ENCODE assay signal across 9 mouse cellular contexts in genomic region chr11:56246549-56247332, GRCm38 (mm10).
DNase-seq lines count a peak whose midpoint lies in the region; ATAC-seq and TF ChIP-seq lines count a peak whose summit lies in the region.
"Had no signal": no experiment of that assay in that cellular context is flagged by ENCODE, and none has a peak within 500 bp of the region (broad histone marks: within the 10 kb centered on the region; RNA-seq: fewer than 3 reads in every experiment).

No protein-coding gene starts in this region.

- 29% methylated on average over 5 of the region's 5 CpGs for WGBS in forebrain, embryonic 12.5 days
- 28% methylated on average over 5 of the region's 5 CpGs for WGBS in neural tube, embryonic 14.5 days

- DNase-seq in brain, embryonic 14.5 days (ENCODE audit: low read depth): peak; percentile 96
- peak; percentile 44 to 83 for DNase-seq in layer of hippocampus, postnatal 14 days (ENCODE audit: low spot score in 2 of 2)
- DNase-seq in gastrocnemius, adult 18-20 months (ENCODE audit: low spot score): no peak
- no peak for DNase-seq in adrenal gland, adult 2 months
- DNase-seq in liver: no peak
- DNase-seq in adipocyte (ENCODE audit: low spot score): no peak
- DNase-seq: adrenal gland, postnatal 36 days had no signal

- H3K27me3 ChIP-seq in forebrain, embryonic 12.5 days: no peaks in the 10 kb centered on the region
- no peaks in the 10 kb centered on the region for H3K27me3 ChIP-seq in neural tube, embryonic 14.5 days (ENCODE audit: control insufficient read depth, insufficient read depth, low read length)

- no peak overlapping the region for H3K4me3 ChIP-seq in forebrain, embryonic 12.5 days (replicated peaks)
- no peak overlapping the region for H3K4me3 ChIP-seq in neural tube, embryonic 14.5 days (ENCODE audit: low read depth, low read length)

- peaks cover 25% of the 10 kb centered on the region for H3K4me1 ChIP-seq in forebrain, embryonic 12.5 days
- peaks cover 16% of the 10 kb centered on the region for H3K4me1 ChIP-seq in neural tube, embryonic 14.5 days (ENCODE audit: control insufficient read depth, insufficient read depth, low read length)

- peak overlapping the region; percentile 79 for H3K27ac ChIP-seq in forebrain, embryonic 12.5 days
- H3K27ac ChIP-seq in neural tube, embryonic 14.5 days (ENCODE audit: low read depth, low read length): peak overlapping the region; percentile 73

- no peak overlapping the region for H3K9ac ChIP-seq in forebrain, embryonic 12.5 days
- H3K9ac ChIP-seq in neural tube, embryonic 14.5 days (replicated peaks; ENCODE audit: low read depth, low read length): no peak overlapping the region

- ATAC-seq in forebrain, embryonic 12.5 days (ENCODE audit: low FRiP score): peak; percentile 97
- ATAC-seq in neural tube, embryonic 14.5 days (ENCODE audit: low read depth): peak; percentile 99

- H3K4me2 ChIP-seq in forebrain, embryonic 12.5 days: peak overlapping the region; percentile 1
- H3K4me2 ChIP-seq in neural tube, embryonic 14.5 days (ENCODE audit: low read depth, low read length): no peak overlapping the region

- TF ChIP-seq POLR2A in brain, embryonic 14.5 days (IDR thresholded peaks at IDR 0.05; ENCODE audit: borderline replicate concordance, extremely low read depth, insufficient read depth, insufficient read length, poor library complexity, severe bottlenecking): no peak

- no peaks in the 10 kb centered on the region for H3K9me3 ChIP-seq in forebrain, embryonic 12.5 days
- no peaks in the 10 kb centered on the region for H3K9me3 ChIP-seq in neural tube, embryonic 14.5 days (ENCODE audit: control insufficient read depth, low read length)

- no peak for TF ChIP-seq CTCF in brain, embryonic 14.5 days (IDR thresholded peaks at IDR 0.05; ENCODE audit: borderline replicate concordance, extremely low read depth, insufficient read depth, insufficient read length)

- H3K36me3 ChIP-seq in forebrain, embryonic 12.5 days (replicated peaks): no peaks in the 10 kb centered on the region
- no peaks in the 10 kb centered on the region for H3K36me3 ChIP-seq in neural tube, embryonic 14.5 days (ENCODE audit: control insufficient read depth, insufficient read depth, low read length)

Comparison
In these comparisons a context has a peak if more than half of its experiments do, and no peak if none do; other contexts are left out.
1. DNase-seq: peak in brain, embryonic 14.5 days (single experiment) and layer of hippocampus, postnatal 14 days (2 of 2); none in gastrocnemius, adult 18-20 months (single experiment), adrenal gland, adult 2 months (single experiment), liver (single experiment) and adipocyte (single experiment).